Mouse (Mus musculus) inflammation-experienced regulatory T-cells, adult 6 months (primary cell): ENCODE measurements around the gene Nynrin. TPM values are rescaled to one million over a fixed set of nuclear protein-coding genes. Genes with fewer than 3 reads are reported as not detected.

Source experiments
- ATAC-seq: one replicate; pipeline ENCODE4 v1.8.0; 2017
- polyA plus RNA-seq, 3 experiments: library from polyadenylated mRNA; unstranded; fragments of 100-300 nt; shearing (Covaris generic); gene quantifications; one replicate each; pipeline ENCODE4 v1.2.1; 2017

Nynrin gene
- polyA plus RNA-seq, 3 experiments from 2014 or later = 0.04 TPM; not detected in 2

- ATAC-seq = no peak
Measured at GRCm38 (mm10) chr14:55878316-55878940, 24.6 kb downstream of the Nynrin start.

- ATAC-seq = peak; percentile 73
Measured at GRCm38 (mm10) chr14:55879623-55880022, 25.8 kb downstream of the Nynrin start.

- ATAC-seq = no peak
Measured at GRCm38 (mm10) chr14:55880982-55881381, 27.2 kb downstream of the Nynrin start.

GRCm38 (mm10) chr14:55882171-55882641, 28.4 kb downstream of the Nynrin start:
- peak; percentile 42 for ATAC-seq

- no peak for ATAC-seq
Measured at GRCm38 (mm10) chr14:55883149-55883661, 29.4 kb downstream of the Nynrin start.

GRCm38 (mm10) chr14:55883663-55884062, 29.9 kb downstream of the Nynrin start:
- no peak for ATAC-seq

GRCm38 (mm10) chr14:55884166-55884565, 30.4 kb downstream of the Nynrin start, which contains the start of gene Cbln3:
Cbln3 (minus strand) TSS chr14:55884392.
- ATAC-seq = no peak

- ATAC-seq = peak; percentile 58
Measured at GRCm38 (mm10) chr14:55884713-55885113, 30.9 kb downstream of the Nynrin start, which contains the start of gene Khnyn. Khnyn (plus strand) TSS chr14:55884947.

GRCm38 (mm10) chr14:55885114-55885790, 31.4 kb downstream of the Nynrin start:
- ATAC-seq = peak; percentile 29

- ATAC-seq = peak; percentile 44
Measured at GRCm38 (mm10) chr14:55885791-55886271, 32.0 kb downstream of the Nynrin start.

- no peak for ATAC-seq
Measured at GRCm38 (mm10) chr14:55886571-55887382, 33.0 kb downstream of the Nynrin start.

- no peak for ATAC-seq
Measured at GRCm38 (mm10) chr14:55897671-55898070, 43.9 kb downstream of the Nynrin start.

GRCm38 (mm10) chr14:55898947-55899346, 45.1 kb downstream of the Nynrin start:
- no peak for ATAC-seq

- peak; percentile 98 for ATAC-seq
Measured at GRCm38 (mm10) chr14:55899701-55900413, 46.0 kb downstream of the Nynrin start, which contains the start of gene Sdr39u1. Sdr39u1 (minus strand) TSS chr14:55900293.

- no peak for ATAC-seq
Measured at GRCm38 (mm10) chr14:55900414-55900755, 46.6 kb downstream of the Nynrin start.

GRCm38 (mm10) chr14:55905518-55905917, 51.7 kb downstream of the Nynrin start:
- ATAC-seq = peak; percentile 50

GRCm38 (mm10) chr14:55913406-55913805, 59.6 kb downstream of the Nynrin start:
- peak; percentile 93 for ATAC-seq

GRCm38 (mm10) chr14:55918240-55919082, 64.7 kb downstream of the Nynrin start:
- peak; percentile 86 for ATAC-seq

GRCm38 (mm10) chr14:55922475-55923232, 68.8 kb downstream of the Nynrin start:
- no peak for ATAC-seq
